In genomic region chr5:52721003-52721402, GRCm38 (mm10) we compare ENCODE assay signal across 15 mouse cellular contexts. TPM values are rescaled to one million over a fixed set of nuclear protein-coding genes. Genes with fewer than 3 reads are reported as not detected.
DNase-seq lines count a peak whose midpoint lies in the region; ATAC-seq and TF ChIP-seq lines count a peak whose summit lies in the region.
"Had no signal": no experiment of that assay in that cellular context is flagged by ENCODE, and none has a peak within 500 bp of the region (broad histone marks: within the 10 kb centered on the region; RNA-seq: fewer than 3 reads in every experiment).

No protein-coding gene starts in this region.

- no peak overlapping the region for H3K4me3 ChIP-seq in kidney, adult 2 months (ENCODE audit: insufficient read depth, low read depth, low read length)
- no peak overlapping the region for H3K4me3 ChIP-seq in kidney, embryonic 16.5 days (ENCODE audit: low read length)
- H3K4me3 ChIP-seq: embryonic facial prominence, embryonic 15.5 days had no signal

- 35% methylated on average over 8 of the region's 8 CpGs for WGBS in kidney, adult 2 months
- 38% methylated on average over 8 of the region's 8 CpGs for WGBS in kidney, embryonic 16.5 days

- no peak for TF ChIP-seq CTCF in kidney, adult 2 months (conservative IDR thresholded peaks at IDR 0.05; ENCODE audit: insufficient read depth, insufficient read length, low read depth, low read length)

- no peaks in the 10 kb centered on the region for H3K36me3 ChIP-seq in kidney, adult 2 months (ENCODE audit: control insufficient read depth, insufficient read depth, low read length)
- H3K36me3 ChIP-seq in kidney, embryonic 16.5 days (ENCODE audit: insufficient read depth, low read length), result no peaks in the 10 kb centered on the region
- H3K36me3 ChIP-seq: embryonic facial prominence, embryonic 15.5 days had no signal

- peak; percentile 56 for DNase-seq in kidney, adult 2 months
- DNase-seq in gastrocnemius, postnatal 25 days, result peak; percentile 20
- peak; percentile 60 for DNase-seq in kidney, postnatal 10 days
- DNase-seq in lung, postnatal 10 days, result peak; percentile 50
- no peak for DNase-seq in thymus, postnatal 14 days
- no peak for DNase-seq in adrenal gland, postnatal 4 days (ENCODE audit: low spot score in 2 of 2)
- DNase-seq in natural killer cell, adult 2 months (ENCODE audit: low spot score in 2 of 2), result no peak
- DNase-seq: adrenal gland, postnatal 36 days; forebrain, postnatal 0 days; left cerebral cortex, postnatal 4 days; liver, postnatal 0 days; thymus, adult 2 months had no signal

- TF ChIP-seq POLR2A in kidney, adult 2 months (IDR thresholded peaks at IDR 0.05; ENCODE audit: low read depth, low read length), result no peak

- H3K27me3 ChIP-seq in kidney, adult 2 months (replicated peaks; ENCODE audit: control insufficient read depth, insufficient read depth, low read length), result no peaks in the 10 kb centered on the region
- no peaks in the 10 kb centered on the region for H3K27me3 ChIP-seq in kidney, embryonic 16.5 days (ENCODE audit: insufficient read depth, low read length)
- H3K27me3 ChIP-seq: embryonic facial prominence, embryonic 15.5 days had no signal

- H3K9ac ChIP-seq in kidney, embryonic 16.5 days (replicated peaks; ENCODE audit: low read length), result no peak overlapping the region
- H3K9ac ChIP-seq: embryonic facial prominence, embryonic 15.5 days; forebrain, postnatal 0 days; liver, postnatal 0 days had no signal

- no peak overlapping the region for H3K4me2 ChIP-seq in kidney, embryonic 16.5 days (replicated peaks; ENCODE audit: low read depth, low read length)
- H3K4me2 ChIP-seq: embryonic facial prominence, embryonic 15.5 days; heart, embryonic 11.5 days had no signal

- ATAC-seq in kidney, embryonic 16.5 days (ENCODE audit: low FRiP score, low TSS enrichment), result no peak
- ATAC-seq: forebrain, postnatal 0 days; liver, postnatal 0 days had no signal

- H3K9me3 ChIP-seq in kidney, embryonic 16.5 days (ENCODE audit: low read length), result no peaks in the 10 kb centered on the region
- H3K9me3 ChIP-seq: embryonic facial prominence, embryonic 15.5 days had no signal

- no peak overlapping the region for H3K27ac ChIP-seq in kidney, adult 2 months (ENCODE audit: insufficient read depth, low read depth, low read length)
- no peak overlapping the region for H3K27ac ChIP-seq in kidney, embryonic 16.5 days (ENCODE audit: low read length)
- H3K27ac ChIP-seq: embryonic facial prominence, embryonic 15.5 days had no signal

- H3K4me1 ChIP-seq in kidney, adult 2 months (ENCODE audit: control insufficient read depth, insufficient read depth, low read length), result no peaks in the 10 kb centered on the region
- no peaks in the 10 kb centered on the region for H3K4me1 ChIP-seq in kidney, embryonic 16.5 days (ENCODE audit: insufficient read depth, low read length)
- H3K4me1 ChIP-seq: embryonic facial prominence, embryonic 15.5 days had no signal

RNA-seq across cellular contexts. Expression of gene Pi4k2b, which starts 20.4 kb away (rescaled TPM):
- 8.5 and 10.4 TPM in 2 replicates for polyA plus RNA-seq in kidney, adult 2 months (2012; rRNA removed)
- 19.4 and 21.9 TPM in 2 replicates for polyA plus RNA-seq in kidney, embryonic 16.5 days (2015; fragmentation: Nextera tagmentation; extraction: Ambion mirVana)
- 1 to 10 TPM; 1.9 to 2.2 TPM for total RNA-seq in gastrocnemius, postnatal 25 days (2021)
- total RNA-seq in adrenal gland, postnatal 4 days (2021), result 10 to 100 TPM; 12.7 to 16.0 TPM

RNA-seq across cellular contexts. Expression of gene Sepsecs, which starts 51.5 kb away (rescaled TPM):
- polyA plus RNA-seq in kidney, adult 2 months (2012; rRNA removed), result 10.5 and 11.9 TPM in 2 replicates
- polyA plus RNA-seq in kidney, embryonic 16.5 days (2015; fragmentation: Nextera tagmentation; extraction: Ambion mirVana), result 10.9 and 11.5 TPM in 2 replicates
- 1 to 10 TPM; 4.7 to 5.0 TPM for total RNA-seq in gastrocnemius, postnatal 25 days (2021)
- 10 to 100 TPM; 16.8 to 21.8 TPM for total RNA-seq in adrenal gland, postnatal 4 days (2021)

RNA-seq across cellular contexts. Expression of gene Zcchc4, which starts 54.2 kb away (rescaled TPM):
- polyA plus RNA-seq in kidney, adult 2 months (2012; rRNA removed), result 6.3 and 6.5 TPM in 2 replicates
- polyA plus RNA-seq in kidney, embryonic 16.5 days (2015; fragmentation: Nextera tagmentation; extraction: Ambion mirVana), result 15.8 and 18.3 TPM in 2 replicates
- total RNA-seq in gastrocnemius, postnatal 25 days (2021), result 1 to 10 TPM; 3.6 to 5.5 TPM
- total RNA-seq in adrenal gland, postnatal 4 days (2021), result 10 to 100 TPM; 16.3 to 16.5 TPM

Comparison
In these comparisons a context has a peak if more than half of its experiments do, and no peak if none do; other contexts are left out.
1. DNase-seq: peak in kidney, adult 2 months (single experiment), gastrocnemius, postnatal 25 days (single experiment), kidney, postnatal 10 days (single experiment) and lung, postnatal 10 days (single experiment); none in thymus, postnatal 14 days (single experiment), adrenal gland, postnatal 4 days (0 of 2) and natural killer cell, adult 2 months (0 of 2).
2. RNA of gene Pi4k2b, which starts 20.4 kb away (total RNA-seq): 12.7 to 16.0 TPM in adrenal gland, postnatal 4 days; 1.9 to 2.2 TPM in gastrocnemius, postnatal 25 days; every median in the first group is over 4 times any median in the second.